Mouse (Mus musculus): ENCODE measurements at regions not wholly inside any gene's neighbourhood (a gene's known extent, or its start where the extent isn't known, plus 50 kb on each side); places are given as distances from the start of the nearest gene placed in this dataset.

DNA sequence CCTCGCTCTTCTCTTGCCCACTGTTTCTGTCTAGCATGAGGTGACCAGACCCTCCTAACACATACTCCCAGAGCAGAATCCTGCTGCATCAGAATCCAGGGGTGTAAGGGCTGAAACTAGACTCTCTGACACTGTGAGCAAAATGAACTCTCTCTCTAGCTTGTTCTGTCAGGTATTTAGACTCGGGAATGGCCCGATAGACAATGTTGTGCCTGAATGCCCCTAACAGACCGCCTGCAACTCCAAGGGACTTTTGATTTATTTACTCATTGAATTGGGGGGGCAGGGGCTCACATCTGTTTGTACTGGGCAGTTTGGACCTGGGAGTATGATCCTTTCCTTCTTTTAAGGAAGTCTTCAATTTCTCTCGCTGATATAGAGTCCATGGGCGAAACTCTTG lies 469.3 kb upstream of the Trpc7 start:
- Histone ChIP-seq H3K4me1 (replicated peaks) (0 out of 2 replicates have a peak, but pooled peaks cover 3% of the 10 kb centered on the region), H3K27me3 (no peaks in the 10 kb centered on the region), H3K4me2 (no peak overlapping the region), H3K36me3 (no peaks in the 10 kb centered on the region), H3K9ac (no peak overlapping the region), H3K4me3 (no peak overlapping the region), H3K9me3 (no peaks in the 10 kb centered on the region), H3K27ac (replicated peaks) (no peak overlapping the region)
- 89% methylated on average over 6 of the region's 6 CpGs for WGBS
- no peak for ATAC-seq (ENCODE audit: low FRiP score, low read depth)

- H3K4me1 ChIP-seq (replicated peaks), result 0 out of 2 replicates have a peak, but pooled peaks cover 3% of the 10 kb centered on the region
- H3K4me2 ChIP-seq, result no peak overlapping the region
- no peak overlapping the region for H3K27ac ChIP-seq (replicated peaks)
- no peaks in the 10 kb centered on the region for H3K9me3 ChIP-seq
- no peak overlapping the region for H3K4me3 ChIP-seq
- no peak overlapping the region for H3K9ac ChIP-seq
- no peak for ATAC-seq (ENCODE audit: low FRiP score, low read depth)
- H3K27me3 ChIP-seq, result no peaks in the 10 kb centered on the region
- no peaks in the 10 kb centered on the region for H3K36me3 ChIP-seq
- 100% methylated on average over 2 of the region's 2 CpGs for WGBS
Observed at GRCm38 (mm10) chr13:57364396-57364795, 468.6 kb upstream of the Trpc7 start.

DNA sequence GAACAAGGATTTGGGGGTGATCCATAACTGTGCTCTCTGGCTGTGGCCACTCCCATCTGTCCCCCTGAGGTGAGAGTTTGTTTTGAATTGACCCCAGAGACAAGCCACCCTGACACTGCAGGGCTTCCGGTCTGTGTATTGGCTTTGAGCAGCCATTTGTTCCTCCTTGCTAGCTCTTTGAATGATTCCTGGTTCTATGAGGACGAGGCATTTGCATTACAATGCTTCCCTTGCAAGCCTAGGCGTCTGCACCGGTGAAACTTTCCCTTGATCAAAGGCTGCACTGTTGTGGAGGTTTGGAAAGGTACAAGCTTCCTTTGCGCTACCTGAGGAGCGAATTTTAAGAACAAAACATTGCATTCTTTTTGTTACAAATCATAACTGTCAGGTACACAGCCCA lies 466.8 kb upstream of the Trpc7 start:
- H3K27me3 ChIP-seq, result no peaks in the 10 kb centered on the region

GRCm38 (mm10) chr13:57361286-57361685 lies 465.5 kb upstream of the Trpc7 start:
- Histone ChIP-seq H3K4me2 (no peak overlapping the region), H3K36me3 (no peaks in the 10 kb centered on the region), H3K27me3 (no peaks in the 10 kb centered on the region), H3K27ac (replicated peaks) (no peak overlapping the region), H3K4me1 (replicated peaks) (0 out of 2 replicates have a peak, but pooled peaks cover 3% of the 10 kb centered on the region), H3K4me3 (no peak overlapping the region), H3K9ac (no peak overlapping the region), H3K9me3 (no peaks in the 10 kb centered on the region)
- WGBS, result 88% methylated on average over 7 of the region's 7 CpGs
- ATAC-seq (ENCODE audit: low FRiP score, low read depth), result no peak

More for the DNA sequence above, 466.8 kb upstream of the Trpc7 start:
- Histone ChIP-seq H3K36me3 (no peaks in the 10 kb centered on the region), H3K27ac (replicated peaks) (no peak overlapping the region), H3K4me2 (no peak overlapping the region), H3K9me3 (no peaks in the 10 kb centered on the region), H3K9ac (no peak overlapping the region), H3K4me1 (replicated peaks) (0 out of 2 replicates have a peak, but pooled peaks cover 3% of the 10 kb centered on the region), H3K4me3 (no peak overlapping the region)
- no peak for ATAC-seq (ENCODE audit: low FRiP score, low read depth)
- WGBS, result 11% methylated on average over 6 of the region's 6 CpGs

DNA sequence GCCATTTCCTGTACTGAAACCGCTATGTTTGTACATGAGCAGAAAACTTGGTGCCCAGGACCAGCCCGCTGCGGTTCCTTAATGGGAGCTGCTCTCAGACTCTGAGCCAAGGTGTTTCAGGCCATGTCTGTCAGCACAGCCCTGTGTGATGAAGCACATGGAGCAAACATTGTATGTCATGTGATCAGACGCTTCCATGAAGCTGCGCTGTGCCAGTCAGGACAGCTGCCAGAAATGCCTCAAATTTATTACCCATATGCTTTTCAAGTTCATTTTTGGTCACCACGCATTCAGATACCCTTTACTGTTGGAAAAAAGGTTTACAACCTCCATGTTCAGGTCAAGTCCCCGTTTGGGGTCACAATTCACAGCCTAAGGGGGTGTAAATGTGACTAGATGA lies 458.8 kb upstream of the Trpc7 start:
- H3K4me3 ChIP-seq, result no peak overlapping the region
- H3K27ac ChIP-seq (replicated peaks), result no peak overlapping the region
- no peak overlapping the region for H3K9ac ChIP-seq
- 81% methylated on average over 7 of the region's 7 CpGs for WGBS
- no peaks in the 10 kb centered on the region for H3K27me3 ChIP-seq
- ATAC-seq (ENCODE audit: low FRiP score, low read depth), result no peak
- no peaks in the 10 kb centered on the region for H3K36me3 ChIP-seq
- no peak overlapping the region for H3K4me2 ChIP-seq
- H3K4me1 ChIP-seq (replicated peaks), result no peaks in the 10 kb centered on the region
- no peaks in the 10 kb centered on the region for H3K9me3 ChIP-seq

DNA sequence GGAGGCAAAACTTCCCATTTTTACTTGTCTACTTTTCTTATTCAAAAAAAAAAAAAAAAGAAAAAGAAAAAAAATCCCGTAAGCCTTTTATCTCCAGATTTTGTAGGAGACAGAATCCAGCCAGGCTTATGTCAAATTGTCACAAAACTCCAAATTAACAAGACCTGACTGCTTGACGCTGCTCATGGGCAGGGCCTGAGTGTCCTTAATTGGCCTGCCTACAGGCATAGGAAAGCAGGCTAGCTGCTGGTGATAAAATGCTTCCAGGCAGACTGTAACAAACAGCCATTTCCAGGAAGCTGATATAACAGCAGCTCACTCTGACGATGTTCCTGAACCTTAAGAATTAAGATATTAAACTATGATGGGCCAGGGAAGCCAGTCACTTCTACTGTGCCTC lies 458.2 kb upstream of the Trpc7 start:
- Histone ChIP-seq H3K4me2 (no peak overlapping the region), H3K9me3 (no peaks in the 10 kb centered on the region), H3K27me3 (no peaks in the 10 kb centered on the region), H3K4me1 (replicated peaks) (no peaks in the 10 kb centered on the region), H3K27ac (replicated peaks) (no peak overlapping the region), H3K4me3 (no peak overlapping the region), H3K9ac (no peak overlapping the region), H3K36me3 (no peaks in the 10 kb centered on the region)
- ATAC-seq (ENCODE audit: low FRiP score, low read depth), result no peak
- WGBS, result 69% methylated on average over 3 of the region's 3 CpGs

DNA sequence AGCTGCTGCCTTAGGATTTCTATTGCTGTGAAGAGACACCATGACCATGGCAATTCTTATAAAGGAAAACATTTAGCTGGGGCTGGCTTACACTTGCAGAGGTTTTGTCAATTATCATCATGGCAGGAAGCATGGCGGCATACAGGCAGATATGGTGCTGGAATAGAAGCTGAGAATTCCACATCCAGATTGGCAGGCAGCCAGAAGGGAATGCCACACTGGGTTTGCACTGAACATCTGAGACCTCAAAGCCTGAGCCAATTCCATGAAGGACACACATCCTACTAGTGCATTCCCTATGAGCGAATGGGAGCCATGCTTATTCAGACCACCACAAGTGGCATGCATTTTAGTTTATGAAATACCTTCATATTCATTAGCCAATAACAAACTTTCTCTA lies 455.0 kb upstream of the Trpc7 start:
- no peaks in the 10 kb centered on the region for H3K9me3 ChIP-seq
- H3K27ac ChIP-seq (replicated peaks), result no peak overlapping the region
- H3K4me2 ChIP-seq, result no peak overlapping the region
- H3K36me3 ChIP-seq, result no peaks in the 10 kb centered on the region
- no peak for ATAC-seq (ENCODE audit: low FRiP score, low read depth)
- H3K4me3 ChIP-seq, result no peak overlapping the region
- H3K9ac ChIP-seq, result no peak overlapping the region
- no peaks in the 10 kb centered on the region for H3K4me1 ChIP-seq (replicated peaks)
- WGBS, result 79% methylated on average over 2 of the region's 2 CpGs
- H3K27me3 ChIP-seq, result no peaks in the 10 kb centered on the region

DNA sequence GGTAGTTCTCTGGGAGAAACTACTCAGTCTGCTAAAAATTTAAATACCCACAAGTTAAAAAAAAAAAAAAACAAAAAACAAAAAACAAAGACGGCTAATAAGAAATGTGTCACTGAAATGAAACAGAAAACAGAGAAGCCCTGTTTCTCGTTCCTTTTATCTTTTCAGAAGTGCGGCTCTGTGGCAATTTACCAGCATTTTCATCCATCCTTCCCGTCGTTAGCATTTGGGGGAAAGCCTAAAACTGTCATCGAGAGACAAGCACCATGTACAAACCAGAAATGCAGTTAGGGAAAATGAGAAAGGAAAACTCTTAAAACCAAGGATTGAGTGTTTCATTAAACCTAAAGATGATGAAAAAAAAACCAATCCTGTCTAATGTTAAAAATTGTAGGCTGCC lies 442.9 kb upstream of the Trpc7 start:
- ATAC-seq (ENCODE audit: low FRiP score, low read depth), result no peak
- Histone ChIP-seq H3K4me2 (no peak overlapping the region), H3K9ac (no peak overlapping the region), H3K27ac (replicated peaks) (no peak overlapping the region), H3K36me3 (no peaks in the 10 kb centered on the region), H3K4me3 (no peak overlapping the region), H3K9me3 (no peaks in the 10 kb centered on the region), H3K4me1 (replicated peaks) (no peaks in the 10 kb centered on the region), H3K27me3 (no peaks in the 10 kb centered on the region)
- WGBS, result 57% methylated on average over 6 of the region's 6 CpGs

DNA sequence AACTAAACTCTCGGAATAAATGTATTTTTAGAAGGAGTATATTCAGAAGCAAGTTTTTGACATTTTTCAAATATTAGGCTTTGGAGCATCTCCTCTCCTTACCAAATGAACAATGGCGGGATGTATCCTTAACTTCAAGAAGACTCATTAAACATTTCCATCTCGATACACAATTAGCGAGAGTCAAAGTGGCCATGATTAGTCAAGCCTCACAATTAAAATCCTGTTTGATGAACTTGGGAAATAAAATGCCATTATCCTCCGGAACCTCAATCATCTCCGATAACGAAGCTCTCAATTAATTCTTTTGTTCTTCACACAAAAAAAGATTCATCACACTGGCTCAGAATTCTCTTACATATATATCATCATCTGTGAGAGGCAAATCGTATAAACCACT lies 440.8 kb upstream of the Trpc7 start:
- H3K36me3 ChIP-seq, result no peaks in the 10 kb centered on the region
- no peak overlapping the region for H3K9ac ChIP-seq
- no peak for ATAC-seq (ENCODE audit: low FRiP score, low read depth)
- H3K9me3 ChIP-seq, result no peaks in the 10 kb centered on the region
- no peak overlapping the region for H3K27ac ChIP-seq (replicated peaks)
- H3K4me2 ChIP-seq, result no peak overlapping the region
- no peaks in the 10 kb centered on the region for H3K27me3 ChIP-seq
- H3K4me3 ChIP-seq, result no peak overlapping the region
- H3K4me1 ChIP-seq (replicated peaks), result no peaks in the 10 kb centered on the region
- WGBS, result 80% methylated on average over 8 of the region's 8 CpGs

GRCm38 (mm10) chr13:57332976-57333375 lies 437.2 kb upstream of the Trpc7 start:
- H3K4me2 ChIP-seq, result no peak overlapping the region
- no peak overlapping the region for H3K9ac ChIP-seq
- H3K27ac ChIP-seq (replicated peaks), result no peak overlapping the region
- WGBS, result 89% methylated on average over 5 of the region's 5 CpGs
- H3K4me1 ChIP-seq (replicated peaks), result no peaks in the 10 kb centered on the region
- H3K27me3 ChIP-seq, result no peaks in the 10 kb centered on the region
- no peaks in the 10 kb centered on the region for H3K9me3 ChIP-seq
- no peaks in the 10 kb centered on the region for H3K36me3 ChIP-seq
- ATAC-seq (ENCODE audit: low FRiP score, low read depth), result no peak
- H3K4me3 ChIP-seq, result no peak overlapping the region

DNA sequence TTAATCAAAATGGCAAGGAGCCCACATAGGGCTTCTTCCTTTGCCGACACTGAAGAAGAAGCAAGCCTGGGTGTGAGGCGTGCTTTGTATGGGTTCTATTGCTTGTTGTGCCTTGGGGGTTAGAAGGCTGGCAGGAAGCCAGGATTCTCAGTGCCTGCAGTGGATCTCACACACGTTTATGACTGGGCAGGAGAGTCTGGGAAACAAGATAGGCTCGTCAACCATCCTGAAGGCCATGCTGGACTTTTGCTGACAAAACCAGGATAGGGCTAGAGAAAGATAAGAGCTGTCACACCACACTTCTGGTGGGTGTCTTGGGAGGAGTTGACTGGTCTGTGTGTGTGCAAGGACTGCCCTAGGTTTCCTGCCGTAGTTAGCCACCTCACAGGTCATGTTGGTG lies 436.1 kb upstream of the Trpc7 start:
- no peaks in the 10 kb centered on the region for H3K36me3 ChIP-seq
- 45% methylated on average over 5 of the region's 5 CpGs for WGBS
- ATAC-seq (ENCODE audit: low FRiP score, low read depth), result no peak
- no peaks in the 10 kb centered on the region for H3K4me1 ChIP-seq (replicated peaks)
- H3K9ac ChIP-seq, result no peak overlapping the region
- no peak overlapping the region for H3K4me3 ChIP-seq
- H3K9me3 ChIP-seq, result no peaks in the 10 kb centered on the region
- H3K4me2 ChIP-seq, result no peak overlapping the region
- H3K27me3 ChIP-seq, result no peaks in the 10 kb centered on the region
- H3K27ac ChIP-seq (replicated peaks), result no peak overlapping the region

GRCm38 (mm10) chr13:57325306-57325925 lies 429.6 kb upstream of the Trpc7 start:
- no peak overlapping the region for H3K27ac ChIP-seq (replicated peaks)
- no peak overlapping the region for H3K4me2 ChIP-seq
- H3K27me3 ChIP-seq, result no peaks in the 10 kb centered on the region
- H3K9me3 ChIP-seq, result no peaks in the 10 kb centered on the region
- no peak for ATAC-seq (ENCODE audit: low FRiP score, low read depth)
- 67% methylated on average over 6 of the region's 6 CpGs for WGBS
- H3K36me3 ChIP-seq, result no peaks in the 10 kb centered on the region
- no peaks in the 10 kb centered on the region for H3K4me1 ChIP-seq (replicated peaks)
- H3K4me3 ChIP-seq, result no peak overlapping the region
- H3K9ac ChIP-seq, result no peak overlapping the region

Data from hindbrain, embryonic 15.5 days (tissue).